Mouse (Mus musculus) limb, embryonic 14.5 days (tissue): ENCODE measurements at regions not wholly inside any gene's neighbourhood (a gene's known extent, or its start where the extent isn't known, plus 50 kb on each side); places are given as distances from the start of the nearest gene placed in this dataset.
A peak's percentile ranks its signal among the peaks of the same experiment; 100 is the strongest.

ENCODE experiments used
- ATAC-seq: fragments of 200-750 bp; cut with Nextera tagmentation; 2 replicates; pipeline ENCODE4 v1.8.0; 2017; ENCODE audit warnings: low read depth, moderate number of reproducible peaks, moderate TSS enrichment; ENCODE audit not compliant: low FRiP score
- DNase-seq: peaks from one replicate; pipeline ENCODE4 v3.0.0-alpha.2; 2015; ENCODE audit warnings: low spot score
- H3K27ac ChIP-seq: fragments of 300-500 bp; sonication (generic); replicated peaks from 2 replicates; pipeline ENCODE4 v1.5.1; 2014; ENCODE audit warnings: low read depth, mild to moderate bottlenecking, low read length, moderate library complexity, mixed read lengths
- H3K27me3 ChIP-seq: fragments of 300-500 bp; sonication (generic); 2 replicates; pipeline ENCODE4 v1.6.1; 2014; ENCODE audit warnings: low read length, mixed read lengths; ENCODE audit not compliant: control insufficient read depth, insufficient read depth
- H3K36me3 ChIP-seq: fragments of 300-500 bp; sonication (generic); 2 replicates; pipeline ENCODE4 v1.6.1; 2014; ENCODE audit warnings: mild to moderate bottlenecking, low read length, moderate library complexity, mixed read lengths; ENCODE audit not compliant: control insufficient read depth, insufficient read depth
- H3K4me1 ChIP-seq: fragments of 300-500 bp; sonication (generic); 2 replicates; pipeline ENCODE4 v1.6.1; 2014; ENCODE audit warnings: antibody characterized with exemption, low read length, mixed read lengths; ENCODE audit not compliant: control insufficient read depth, insufficient read depth
- H3K4me2 ChIP-seq: fragments of 300-500 bp; sonication (generic); replicated peaks from 2 replicates; pipeline ENCODE4 v1.6.1; 2014; ENCODE audit warnings: low read depth, mild to moderate bottlenecking, low read length, moderate library complexity; ENCODE audit not compliant: severe bottlenecking
- H3K4me3 ChIP-seq: fragments of 300-500 bp; sonication (generic); replicated peaks from 2 replicates; pipeline ENCODE4 v1.5.1; 2014; ENCODE audit warnings: low read length
- H3K9ac ChIP-seq: fragments of 300-500 bp; sonication (generic); 2 replicates; pipeline ENCODE4 v1.6.1; 2014; ENCODE audit warnings: mild to moderate bottlenecking, low read depth, low read length, moderate library complexity; ENCODE audit not compliant: severe bottlenecking
- H3K9me3 ChIP-seq: fragments of 300-500 bp; sonication (generic); 2 replicates; pipeline ENCODE4 v1.6.1; 2016; ENCODE audit warnings: low read length; ENCODE audit not compliant: control insufficient read depth
- POLR2A ChIP-seq: fragments of 200-500 bp; IDR thresholded peaks from 2 replicates; pipeline ENCODE4 v1.8.0; 2012; ENCODE audit warnings: inconsistent platforms, mild to moderate bottlenecking, moderate library complexity, borderline replicate concordance; ENCODE audit not compliant: insufficient read depth, insufficient read length; ENCODE audit errors: extremely low read depth
- WGBS: fragments of 180-500 bp; shearing (Covaris S2); extraction: QIAGEN DNeasy Blood & Tissue Kit; methylation state at CpG from one replicate; pipeline ENCODE4 v1.1.7; 2014; 5-methylcytosine and 5-hydroxymethylcytosine counted together

GRCm38 (mm10) chr3:152004411-152004955, 161.5 kb downstream of the Gipc2 start:
- no peaks in the 10 kb centered on the region for H3K27me3 ChIP-seq
- TF ChIP-seq POLR2A, result no peak
- H3K9ac ChIP-seq, result no peak overlapping the region
- H3K9me3 ChIP-seq, result no peaks in the 10 kb centered on the region
- DNase-seq, result no peak
- H3K36me3 ChIP-seq, result no peaks in the 10 kb centered on the region
- 0 out of 2 replicates have a peak, but pooled peaks cover 2% of the 10 kb centered on the region for H3K4me1 ChIP-seq
- no peak for ATAC-seq
- no peak overlapping the region for H3K4me3 ChIP-seq
- 80% methylated on average over 7 of the region's 7 CpGs for WGBS
- no peak overlapping the region for H3K4me2 ChIP-seq
- H3K27ac ChIP-seq, result no peak overlapping the region

GRCm38 (mm10) chr3:151997534-151998107, 160.2 kb upstream of the Ptgfr start:
- DNase-seq (peak; percentile 59), ATAC-seq (peak; percentile 82)
- Histone ChIP-seq H3K9ac (no peak overlapping the region), H3K27ac (no peak overlapping the region), H3K4me3 (no peak overlapping the region), H3K4me1 (no peaks in the 10 kb centered on the region), H3K9me3 (no peaks in the 10 kb centered on the region), H3K36me3 (no peaks in the 10 kb centered on the region), H3K4me2 (no peak overlapping the region), H3K27me3 (no peaks in the 10 kb centered on the region)
- no peak for TF ChIP-seq POLR2A
- 22% methylated on average over 4 of the region's 4 CpGs for WGBS

GRCm38 (mm10) chr3:151997111-151997510, 159.7 kb upstream of the Ptgfr start:
- Histone ChIP-seq H3K36me3 (no peaks in the 10 kb centered on the region), H3K9me3 (no peaks in the 10 kb centered on the region), H3K4me3 (no peak overlapping the region), H3K4me2 (no peak overlapping the region), H3K4me1 (no peaks in the 10 kb centered on the region), H3K9ac (no peak overlapping the region), H3K27me3 (no peaks in the 10 kb centered on the region), H3K27ac (no peak overlapping the region)
- WGBS, result 71% methylated on average over 4 of the region's 4 CpGs
- no peak; the same call in 1 of the 2 replicates for ATAC-seq
- no peak for DNase-seq
- no peak for TF ChIP-seq POLR2A

GRCm38 (mm10) chr3:151988221-151988620, 150.8 kb upstream of the Ptgfr start:
- DNase-seq (no peak), ATAC-seq (no peak)
- no peak for TF ChIP-seq POLR2A
- no peaks in the 10 kb centered on the region for H3K4me1 ChIP-seq
- H3K9ac ChIP-seq, result no peak overlapping the region
- no peaks in the 10 kb centered on the region for H3K9me3 ChIP-seq
- H3K27me3 ChIP-seq, result no peaks in the 10 kb centered on the region
- H3K4me2 ChIP-seq, result no peak overlapping the region
- no peak overlapping the region for H3K4me3 ChIP-seq
- no peak overlapping the region for H3K27ac ChIP-seq
- WGBS, result 77% methylated on average over 1 of the region's 1 CpGs
- H3K36me3 ChIP-seq, result no peaks in the 10 kb centered on the region

GRCm38 (mm10) chr3:151978136-151978535, 140.7 kb upstream of the Ptgfr start:
- WGBS, result 72% methylated on average over 1 of the region's 1 CpGs
- no peak for TF ChIP-seq POLR2A
- Histone ChIP-seq H3K4me3 (no peak overlapping the region), H3K9me3 (no peaks in the 10 kb centered on the region), H3K4me2 (no peak overlapping the region), H3K4me1 (no peaks in the 10 kb centered on the region), H3K27me3 (no peaks in the 10 kb centered on the region), H3K27ac (no peak overlapping the region), H3K9ac (no peak overlapping the region), H3K36me3 (no peaks in the 10 kb centered on the region)
- DNase-seq (no peak), ATAC-seq (no peak)

- Histone ChIP-seq H3K9me3 (no peaks in the 10 kb centered on the region), H3K9ac (no peak overlapping the region), H3K4me3 (no peak overlapping the region), H3K27me3 (no peaks in the 10 kb centered on the region), H3K27ac (no peak overlapping the region), H3K4me1 (no peaks in the 10 kb centered on the region), H3K4me2 (no peak overlapping the region), H3K36me3 (no peaks in the 10 kb centered on the region)
- TF ChIP-seq POLR2A, result no peak
- no peak for DNase-seq
- ATAC-seq, result no peak
- 81% methylated on average over 4 of the region's 4 CpGs for WGBS
Measured at GRCm38 (mm10) chr3:151977651-151978050, 140.2 kb upstream of the Ptgfr start.
